Mouse (Mus musculus) embryonic stem cell, embryonic (primary cell): ENCODE data around the gene Mtfr2.

Experiments
- CTCF ChIA-PET, 4 experiments: fragments of 300-600 bp in 2 of 4; fragments of 350-600 bp in 2 of 4; sonication (Branson Sonifier 250); formaldehyde crosslinking; loops; one replicate each; lab custom pipeline; 2022; ENCODE audit warnings: inconsistent platforms in 2 of 4; lab: Charles Lee
- POLR2A ChIA-PET, 4 experiments: fragments of 300-600 bp in 2 of 4; fragments of 350-600 bp in 2 of 4; sonication (Branson Sonifier 250); formaldehyde crosslinking; loops; one replicate each; lab custom pipeline; 2022; ENCODE audit warnings: antibody characterized with exemption in 4 of 4, inconsistent platforms in 1 of 4; lab: Charles Lee

Gene Mtfr2

DNA sequence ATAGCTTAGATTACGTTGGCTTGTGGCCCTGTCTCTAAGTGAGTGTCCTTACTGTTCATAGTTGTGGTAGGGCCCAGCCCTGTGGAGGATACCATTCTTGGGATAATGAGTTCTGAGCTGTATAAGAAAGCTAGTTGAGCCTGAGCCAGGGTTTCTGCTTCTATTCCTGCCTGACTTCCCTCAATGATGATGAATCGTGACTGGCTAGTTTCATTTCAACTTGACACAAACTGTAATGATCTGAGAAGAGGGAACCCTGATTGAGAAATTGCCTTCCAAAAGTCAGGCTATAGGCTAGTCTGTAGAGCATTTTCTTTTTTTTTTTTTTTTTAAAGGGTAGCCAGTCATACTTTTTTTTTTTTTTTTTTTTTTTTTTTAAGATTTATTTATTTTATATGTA is 1.3 kb downstream of the Mtfr2 start:
- CTCF ChIA-PET: interaction anchor here in 1 of 4 experiments (1.4 kb wide), 1 partner anchor 13 kb away, joined by 4 read pairs; no protein-coding TSS in a partner anchor

GRCm38 (mm10) chr10:20361542-20362449 is 14.2 kb downstream of the Mtfr2 start:
- ChIA-PET POLR2A (interaction anchor here in 3 of 4 experiments (0.5 to 2.3 kb wide), 13 partner anchors 12 to 591 kb away, joined by 3 to 15 read pairs (median 3); partner anchors contain the start of genes Mtfr2 (in 3 of the 3), Ahi1 (in 1 of the 3), Bclaf1 (in 1 of the 3) and Map3k5 (in 1 of the 3)), CTCF (interaction anchor here (0.6 to 1.7 kb wide), 22 partner anchors 8 to 605 kb away, joined by 3 to 8 read pairs (median 4); partner anchors contain the start of gene Mtfr2 (in 3 of the 4))

More for the DNA sequence above, 1.3 kb downstream of the Mtfr2 start:
- POLR2A ChIA-PET: interaction anchor here in 3 of 4 experiments (0.6 to 4.0 kb wide), 28 partner anchors 8 to 603 kb away, joined by 3 to 81 read pairs (median 7); partner anchors contain the start of genes Bclaf1 (in 2 of the 3), Ahi1 (in 1 of the 3) and Map7 (in 1 of the 3)

- ChIA-PET CTCF (interaction anchor here (0.6 to 1.7 kb wide), 23 partner anchors 9 to 604 kb away, joined by 3 to 8 read pairs (median 3); partner anchors contain the start of gene Mtfr2 (in 3 of the 4)), POLR2A (interaction anchor here in 3 of 4 experiments (0.8 to 2.3 kb wide), 13 partner anchors 14 to 592 kb away, joined by 3 to 15 read pairs (median 3); partner anchors contain the start of genes Mtfr2 (in 3 of the 3), Ahi1 (in 1 of the 3), Bclaf1 (in 1 of the 3) and Map3k5 (in 1 of the 3))
Measured at GRCm38 (mm10) chr10:20362450-20363118, 15.0 kb downstream of the Mtfr2 start.

DNA sequence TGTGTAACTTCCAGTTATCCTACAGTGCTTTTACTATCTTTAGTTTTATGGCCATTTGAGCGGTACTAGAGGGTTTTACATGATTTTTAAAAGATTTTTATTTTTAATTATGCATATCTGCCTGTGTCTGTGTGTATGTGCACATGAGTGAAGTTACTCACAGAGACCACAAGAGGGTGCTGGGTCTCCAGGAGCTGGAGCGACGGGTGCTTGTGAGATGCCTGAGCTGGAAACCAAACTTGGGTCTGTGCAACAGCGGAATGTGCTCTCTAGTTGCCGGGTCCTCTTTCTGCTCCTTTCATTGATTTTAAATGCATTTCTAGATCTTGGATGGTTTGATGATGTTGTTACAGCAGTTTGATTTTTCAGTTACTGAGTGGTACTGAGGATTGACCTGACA is 24.5 kb downstream of the Mtfr2 start:
- CTCF ChIA-PET: interaction anchor here in 2 of 4 experiments (0.6 to 1.2 kb wide), 11 partner anchors 10 to 595 kb away, joined by 3 to 15 read pairs (median 4); no protein-coding TSS in a partner anchor
- POLR2A ChIA-PET: no interaction called here

- ChIA-PET POLR2A (no interaction called here), CTCF (no interaction called here)
Measured at GRCm38 (mm10) chr10:20377621-20378020, 30.1 kb downstream of the Mtfr2 start.

DNA sequence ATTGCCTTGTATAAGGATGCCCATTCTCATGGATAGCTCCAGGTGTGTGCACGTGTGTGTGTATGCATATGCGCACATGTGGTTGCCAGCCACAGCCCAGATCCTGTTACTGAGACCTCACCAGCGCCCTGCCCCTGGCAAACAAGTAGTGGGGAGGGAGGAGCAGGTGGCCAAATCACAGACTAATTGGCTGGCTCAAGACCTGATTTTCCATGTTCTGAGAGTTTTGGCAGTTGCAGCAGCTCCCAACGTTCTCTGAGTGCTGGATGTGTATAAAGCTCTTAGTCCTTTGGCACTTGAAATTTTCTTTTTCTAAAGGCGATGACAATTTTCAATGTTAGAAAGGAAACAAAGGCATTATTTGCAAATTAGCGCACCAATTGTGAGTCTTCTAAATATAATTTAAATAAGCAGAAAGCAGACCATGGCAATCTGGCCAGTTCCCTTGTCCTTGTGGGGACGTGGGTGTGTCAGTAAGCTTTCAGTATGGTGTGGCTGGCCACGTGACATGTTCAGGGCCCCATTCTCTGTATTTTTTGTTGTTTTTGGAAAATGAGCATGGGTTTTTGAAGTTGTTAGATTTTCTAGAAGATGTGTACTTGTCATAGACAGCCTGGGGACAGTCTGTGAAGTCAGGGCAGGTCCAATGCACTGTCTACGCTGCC is 31.6 kb downstream of the Mtfr2 start:
- ChIA-PET CTCF (interaction anchor here in 3 of 4 experiments (0.6 to 1.5 kb wide), 3 partner anchors 14 to 26 kb away, joined by 4 to 7 read pairs (median 4); no protein-coding TSS in a partner anchor), POLR2A (interaction anchor here in 1 of 4 experiments (1.0 kb wide), 1 partner anchor 575 kb away, joined by 4 read pairs; no protein-coding TSS in a partner anchor)

GRCm38 (mm10) chr10:20380798-20381197 is 33.2 kb downstream of the Mtfr2 start:
- POLR2A ChIA-PET: interaction anchor here in 1 of 4 experiments (0.6 kb wide), 1 partner anchor 550 kb away, joined by 3 read pairs; no protein-coding TSS in a partner anchor
- CTCF ChIA-PET: interaction anchor here in 1 of 4 experiments (1.5 kb wide), 1 partner anchor 24 kb away, joined by 4 read pairs; no protein-coding TSS in a partner anchor

GRCm38 (mm10) chr10:20381352-20381751 is 33.8 kb downstream of the Mtfr2 start:
- ChIA-PET CTCF (no interaction called here), POLR2A (no interaction called here)

DNA sequence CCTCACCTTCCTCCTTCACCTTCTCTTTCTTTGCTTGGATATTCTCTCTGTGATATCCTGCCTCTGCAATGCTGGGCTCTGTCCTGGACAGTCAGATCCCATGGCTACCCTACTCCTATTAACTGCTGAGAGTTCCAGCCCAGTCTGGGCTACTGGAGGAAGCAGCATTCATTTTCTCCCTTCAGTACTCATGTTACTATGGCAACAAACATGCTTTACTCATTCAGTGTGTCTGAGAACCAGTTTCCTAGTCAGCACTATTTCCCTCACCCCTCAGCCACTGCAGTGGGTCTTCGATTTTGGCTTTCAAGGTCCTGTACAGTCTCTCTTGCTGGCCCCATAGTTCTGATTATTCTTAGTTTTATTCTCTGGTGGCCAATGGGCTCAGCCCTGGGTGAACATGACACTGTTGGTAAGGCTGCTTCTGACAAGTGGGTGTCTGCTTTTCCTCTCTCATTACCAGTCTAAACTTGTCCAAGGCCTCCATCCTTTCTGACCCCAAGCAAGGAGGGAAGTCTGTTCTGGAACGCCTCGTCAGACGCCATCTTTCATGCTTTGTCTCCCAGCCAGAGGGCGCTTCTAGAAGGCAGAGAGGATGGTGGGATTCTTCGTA is 35.3 kb downstream of the Mtfr2 start:
- POLR2A ChIA-PET: interaction anchor here in 1 of 4 experiments (1.2 kb wide), 1 partner anchor 35 kb away, joined by 4 read pairs; no protein-coding TSS in a partner anchor

GRCm38 (mm10) chr10:20390568-20390967 is 43.0 kb downstream of the Mtfr2 start:
- POLR2A ChIA-PET: no interaction called here

More for the DNA sequence above, 35.3 kb downstream of the Mtfr2 start:
- CTCF ChIA-PET: no interaction called here

GRCm38 (mm10) chr10:20394815-20395214 is 47.2 kb downstream of the Mtfr2 start:
- ChIA-PET POLR2A (no interaction called here), CTCF (no interaction called here)

More at GRCm38 (mm10) chr10:20390568-20390967, 43.0 kb downstream of the Mtfr2 start:
- CTCF ChIA-PET: no interaction called here

DNA sequence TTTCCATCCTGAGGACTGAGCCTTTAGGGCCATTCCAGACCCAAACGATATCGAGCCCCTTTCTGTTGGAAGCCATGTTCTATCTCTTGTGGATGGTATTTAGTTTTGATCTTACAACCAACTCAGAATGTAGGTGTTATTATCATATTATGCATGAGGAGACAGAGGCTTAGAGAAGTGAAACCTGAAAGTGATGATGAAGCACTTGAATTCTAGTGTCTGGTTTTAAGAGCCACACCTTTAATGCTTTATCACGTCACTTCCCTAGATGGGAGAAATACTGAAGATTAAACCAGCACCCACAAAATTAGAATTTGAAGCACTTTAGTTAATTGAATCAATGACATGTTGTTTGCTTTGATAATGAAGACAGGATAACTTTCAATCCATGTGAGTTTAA is 48.2 kb downstream of the Mtfr2 start:
- POLR2A ChIA-PET: interaction anchor here in 3 of 4 experiments (0.5 to 1.3 kb wide), 3 partner anchors 10 to 1030 kb away, joined by 3 to 9 read pairs (median 3); partner anchors contain the start of gene Ahi1 (in 1 of the 3)

DNA sequence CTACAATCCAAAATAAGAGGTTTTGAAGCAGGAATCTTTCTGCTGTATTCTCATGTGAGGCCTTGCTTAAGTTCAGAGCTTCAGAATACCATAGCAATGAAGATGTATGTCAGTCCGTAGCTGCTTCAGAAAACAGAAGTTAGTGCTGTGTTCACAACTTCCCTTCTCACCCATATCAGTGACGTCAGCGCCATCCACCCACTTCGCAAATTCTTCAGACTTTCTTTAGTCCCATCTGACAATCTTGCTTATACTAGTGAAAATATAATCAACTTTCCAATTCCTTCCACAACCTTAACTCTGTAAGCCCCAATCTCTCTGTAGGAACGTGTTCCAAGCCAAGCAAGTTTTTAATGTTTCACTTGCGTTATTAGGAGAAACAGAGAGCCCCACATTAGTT is 50.7 kb downstream of the Mtfr2 start:
- ChIA-PET POLR2A (no interaction called here), CTCF (no interaction called here)

More for the DNA sequence above, 48.2 kb downstream of the Mtfr2 start:
- CTCF ChIA-PET: interaction anchor here in 1 of 4 experiments (1.2 kb wide), 1 partner anchor 568 kb away, joined by 3 read pairs; no protein-coding TSS in a partner anchor

GRCm38 (mm10) chr10:20398641-20399390 is 51.2 kb downstream of the Mtfr2 start:
- POLR2A ChIA-PET: no interaction called here
- CTCF ChIA-PET: no interaction called here

DNA sequence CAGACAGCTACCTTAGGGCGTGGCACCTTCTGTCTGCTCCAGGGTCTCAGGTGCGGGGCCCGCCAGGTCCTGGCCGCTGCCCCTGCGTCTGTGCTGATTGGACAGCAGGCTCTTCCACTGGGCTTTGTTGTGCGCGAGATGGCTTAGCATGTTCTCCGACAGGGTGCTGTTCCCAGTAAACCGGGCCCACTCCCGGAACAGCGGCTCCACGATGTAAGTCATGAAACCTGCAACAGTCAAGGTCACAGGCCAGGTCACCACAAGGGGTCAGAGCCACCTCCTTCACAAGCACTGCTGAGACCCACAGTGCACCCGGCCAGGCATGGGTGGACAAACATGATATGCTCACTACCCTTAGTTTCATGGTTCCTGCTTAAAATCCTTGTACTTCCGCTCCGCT is 52.8 kb downstream of the Mtfr2 start:
- ChIA-PET POLR2A (interaction anchor here in 3 of 4 experiments (0.6 to 1.2 kb wide), 7 partner anchors 16 to 552 kb away, joined by 3 to 7 read pairs (median 3); partner anchors contain the start of gene Ahi1 (in 2 of the 3)), CTCF (interaction anchor here in 3 of 4 experiments (0.7 to 1.3 kb wide), 5 partner anchors 21 to 758 kb away, joined by 3 to 7 read pairs (median 4); no protein-coding TSS in a partner anchor)

- ChIA-PET POLR2A (no interaction called here), CTCF (no interaction called here)
Measured at GRCm38 (mm10) chr10:20402941-20403340, 55.4 kb downstream of the Mtfr2 start.
